Mouse (Mus musculus): ENCODE results near the gene Aff3. TPM values are rescaled to one million over a fixed set of nuclear protein-coding genes. Genes with fewer than 3 reads are reported as not detected.

Aff3 gene
- polyA plus RNA-seq, 1 experiment from 2014 or later, result 1.9 TPM

DNA sequence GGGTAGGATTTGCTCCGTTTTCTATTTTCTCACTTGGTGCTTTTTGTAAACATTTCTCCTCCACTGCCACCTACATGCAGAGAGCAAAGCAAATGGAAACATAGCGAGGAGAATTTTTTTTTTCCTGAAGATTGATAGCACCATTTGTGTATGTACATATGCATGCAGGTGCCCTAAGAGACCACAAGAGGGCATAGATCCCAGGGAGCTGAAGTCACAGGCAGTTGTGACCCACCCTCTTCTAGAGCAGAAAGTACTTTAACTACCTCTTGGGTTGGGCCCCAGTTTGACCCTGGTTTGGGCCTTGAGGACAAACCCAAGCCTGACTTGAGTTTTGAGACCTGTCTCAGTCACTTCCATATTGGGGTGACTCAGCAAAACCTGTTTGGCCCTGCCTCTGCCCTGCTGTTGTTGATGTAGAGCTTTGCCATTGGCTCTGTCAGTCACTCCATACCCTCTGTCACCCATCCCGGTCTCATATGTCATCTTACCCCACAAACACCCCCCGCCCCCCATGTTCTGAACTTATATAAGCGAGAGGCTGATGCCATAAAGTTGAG, 9.7 kb downstream of the Aff3 start:
- Histone ChIP-seq H3K4me1 (replicated peaks; ENCODE audit: control insufficient read depth, insufficient read depth) (no peaks in the 10 kb centered on the region), H3K4me3 (ENCODE audit: low read depth, low read length) (no peak overlapping the region), H3K4me2 (replicated peaks; ENCODE audit: low read depth) (no peak overlapping the region), H3K27me3 (ENCODE audit: control insufficient read depth, insufficient read depth, low read length) (no peaks in the 10 kb centered on the region), H3K27ac (replicated peaks) (no peak overlapping the region), H3K36me3 (ENCODE audit: control insufficient read depth, insufficient read depth, low read length) (no peaks in the 10 kb centered on the region), H3K9ac (ENCODE audit: low read length) (no peak overlapping the region), H3K9me3 (ENCODE audit: control insufficient read depth, low read length) (no peaks in the 10 kb centered on the region)
- TF ChIP-seq EP300 (optimal IDR thresholded peaks at IDR 0.05) (no peak), CTCF (IDR thresholded peaks at IDR 0.05; ENCODE audit: low read depth) (no peak; the same call in 1 of the 2 replicates)
- 94% methylated on average over 5 of the region's 5 CpGs for WGBS
- DNase-seq (ENCODE audit: low spot score) (no peak), ATAC-seq (ENCODE audit: low FRiP score, low TSS enrichment) (no peak)

DNA sequence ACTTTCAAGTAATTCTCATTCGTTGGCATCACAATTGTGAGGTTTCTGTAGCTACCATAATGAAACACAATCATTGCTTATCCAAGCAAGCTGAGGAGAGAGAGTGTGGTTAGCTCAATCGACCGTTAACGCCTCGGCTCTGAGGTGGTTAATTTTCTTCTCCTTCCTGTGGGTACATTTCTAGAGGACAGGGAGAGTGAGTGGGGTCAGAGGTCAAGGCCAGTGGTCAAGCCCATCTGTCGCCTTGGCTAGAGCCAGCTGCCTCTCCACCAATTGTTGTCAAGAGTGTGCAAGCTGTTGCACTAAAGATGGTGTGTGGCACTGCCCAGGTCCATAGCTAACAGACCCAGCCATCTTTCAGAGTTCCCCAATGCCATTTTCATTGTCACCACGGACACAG, 14.7 kb downstream of the Aff3 start:
- no peak overlapping the region for H3K4me3 ChIP-seq (ENCODE audit: low read depth, low read length)

DNA sequence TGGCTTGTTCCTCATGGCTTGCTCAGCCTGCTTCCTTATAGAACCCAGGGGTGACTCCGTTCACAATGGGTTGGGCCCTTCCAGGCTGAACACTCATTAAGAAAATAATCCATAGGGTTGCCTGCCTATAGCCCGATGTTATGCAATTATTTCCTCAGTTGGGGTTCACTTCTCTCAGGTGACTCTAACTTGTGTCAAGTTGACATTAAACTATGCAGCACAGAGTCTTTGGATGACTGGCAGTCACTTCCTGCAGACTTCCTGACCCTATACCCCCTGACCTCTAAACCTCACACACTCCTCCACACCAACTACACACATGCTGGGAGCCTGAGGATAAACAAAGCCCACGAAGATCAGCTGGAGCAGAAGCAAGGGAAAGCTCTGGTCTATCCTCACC, 15.6 kb downstream of the Aff3 start:
- whole genome bisulfite sequencing, result 58% methylated on average over 3 of the region's 3 CpGs
- H3K27me3 ChIP-seq (ENCODE audit: control insufficient read depth, insufficient read depth, low read length), result no peaks in the 10 kb centered on the region
- H3K4me2 ChIP-seq (replicated peaks; ENCODE audit: low read depth), result no peak overlapping the region
- H3K36me3 ChIP-seq (ENCODE audit: control insufficient read depth, insufficient read depth, low read length), result no peaks in the 10 kb centered on the region
- H3K9me3 ChIP-seq (ENCODE audit: control insufficient read depth, low read length), result no peaks in the 10 kb centered on the region
- no peak overlapping the region for H3K4me3 ChIP-seq (ENCODE audit: low read depth, low read length)
- no peak overlapping the region for H3K9ac ChIP-seq (ENCODE audit: low read length)
- no peak for ATAC-seq (ENCODE audit: low FRiP score, low TSS enrichment)
- no peaks in the 10 kb centered on the region for H3K4me1 ChIP-seq (replicated peaks; ENCODE audit: control insufficient read depth, insufficient read depth)
- no peak for DNase-seq (ENCODE audit: low spot score)
- no peak overlapping the region for H3K27ac ChIP-seq (replicated peaks)
- TF ChIP-seq CTCF (IDR thresholded peaks at IDR 0.05; ENCODE audit: low read depth) (no peak), EP300 (optimal IDR thresholded peaks at IDR 0.05) (no peak)

More for the DNA sequence above, 14.7 kb downstream of the Aff3 start:
- TF ChIP-seq EP300 (optimal IDR thresholded peaks at IDR 0.05) (no peak), CTCF (IDR thresholded peaks at IDR 0.05; ENCODE audit: low read depth) (no peak)
- Histone ChIP-seq H3K4me1 (replicated peaks; ENCODE audit: control insufficient read depth, insufficient read depth) (no peaks in the 10 kb centered on the region), H3K27ac (replicated peaks) (no peak overlapping the region), H3K9ac (ENCODE audit: low read length) (no peak overlapping the region), H3K4me2 (replicated peaks; ENCODE audit: low read depth) (no peak overlapping the region), H3K27me3 (ENCODE audit: control insufficient read depth, insufficient read depth, low read length) (no peaks in the 10 kb centered on the region), H3K36me3 (ENCODE audit: control insufficient read depth, insufficient read depth, low read length) (no peaks in the 10 kb centered on the region), H3K9me3 (ENCODE audit: control insufficient read depth, low read length) (no peaks in the 10 kb centered on the region)
- ATAC-seq (ENCODE audit: low FRiP score, low TSS enrichment) (no peak), DNase-seq (ENCODE audit: low spot score) (no peak)
- 68% methylated on average over 7 of the region's 7 CpGs for WGBS

DNA sequence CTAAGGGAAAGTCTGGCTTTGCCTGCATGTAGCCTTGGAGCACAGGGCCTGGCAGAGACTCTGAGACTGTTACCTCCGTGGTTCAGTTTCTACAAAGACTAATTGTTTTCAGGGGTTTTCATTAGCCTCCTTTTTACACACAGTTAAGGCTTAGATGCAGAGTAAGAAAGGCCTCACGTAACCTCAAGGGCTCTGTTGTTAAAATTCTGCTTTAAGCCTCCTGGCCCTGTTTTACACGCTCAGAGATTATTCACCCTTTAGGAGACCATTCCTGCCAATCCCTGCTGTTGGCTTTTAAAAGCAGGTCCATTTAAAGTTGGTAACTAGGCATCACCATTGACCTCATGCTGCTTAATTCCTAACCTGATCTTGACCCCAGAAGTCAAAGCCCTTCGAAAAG, 22.5 kb downstream of the Aff3 start:
- Histone ChIP-seq H3K4me2 (replicated peaks; ENCODE audit: low read depth) (no peak overlapping the region), H3K9ac (ENCODE audit: low read length) (no peak overlapping the region), H3K36me3 (ENCODE audit: control insufficient read depth, insufficient read depth, low read length) (no peaks in the 10 kb centered on the region), H3K9me3 (ENCODE audit: control insufficient read depth, low read length) (no peaks in the 10 kb centered on the region), H3K4me3 (ENCODE audit: low read depth, low read length) (no peak overlapping the region), H3K27ac (replicated peaks) (no peak overlapping the region), H3K27me3 (ENCODE audit: control insufficient read depth, insufficient read depth, low read length) (no peaks in the 10 kb centered on the region), H3K4me1 (replicated peaks; ENCODE audit: control insufficient read depth, insufficient read depth) (no peaks in the 10 kb centered on the region)
- ATAC-seq (ENCODE audit: low FRiP score, low TSS enrichment) (no peak), DNase-seq (ENCODE audit: low spot score) (no peak)
- TF ChIP-seq CTCF (IDR thresholded peaks at IDR 0.05; ENCODE audit: low read depth) (no peak), EP300 (optimal IDR thresholded peaks at IDR 0.05) (no peak)
- 48% methylated on average over 4 of the region's 4 CpGs for WGBS

DNA sequence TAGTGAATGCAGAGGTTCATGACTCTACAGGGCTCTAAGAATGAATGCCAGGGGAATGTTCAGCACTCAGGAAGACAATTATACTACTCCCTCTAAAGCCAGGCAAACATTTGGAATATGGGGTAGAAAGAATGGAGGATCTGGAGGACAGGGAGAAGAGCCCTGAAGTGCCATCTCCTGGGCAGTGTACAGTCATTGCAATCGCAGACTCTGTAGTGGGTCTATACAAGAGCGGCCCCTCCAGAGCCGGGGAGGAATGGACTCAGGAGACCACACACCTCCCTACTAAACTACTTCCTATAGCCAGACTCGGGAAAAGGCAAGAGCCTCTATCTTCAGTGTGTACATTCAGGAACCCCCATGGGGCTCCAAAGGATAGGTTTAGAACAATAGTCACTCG, 25.1 kb downstream of the Aff3 start:
- no peak overlapping the region for H3K4me3 ChIP-seq (ENCODE audit: low read depth, low read length)
- ATAC-seq (ENCODE audit: low FRiP score, low TSS enrichment) (no peak), DNase-seq (ENCODE audit: low spot score) (no peak)
- H3K9me3 ChIP-seq (ENCODE audit: control insufficient read depth, low read length), result no peaks in the 10 kb centered on the region
- H3K27me3 ChIP-seq (ENCODE audit: control insufficient read depth, insufficient read depth, low read length), result no peaks in the 10 kb centered on the region
- H3K36me3 ChIP-seq (ENCODE audit: control insufficient read depth, insufficient read depth, low read length), result no peaks in the 10 kb centered on the region
- no peak overlapping the region for H3K4me2 ChIP-seq (replicated peaks; ENCODE audit: low read depth)
- H3K9ac ChIP-seq (ENCODE audit: low read length), result no peak overlapping the region
- H3K27ac ChIP-seq (replicated peaks), result no peak overlapping the region
- TF ChIP-seq CTCF (IDR thresholded peaks at IDR 0.05; ENCODE audit: low read depth) (peak; percentile 40), EP300 (optimal IDR thresholded peaks at IDR 0.05) (no peak)
- 83% methylated on average over 5 of the region's 5 CpGs for WGBS
- H3K4me1 ChIP-seq (replicated peaks; ENCODE audit: control insufficient read depth, insufficient read depth), result no peaks in the 10 kb centered on the region

DNA sequence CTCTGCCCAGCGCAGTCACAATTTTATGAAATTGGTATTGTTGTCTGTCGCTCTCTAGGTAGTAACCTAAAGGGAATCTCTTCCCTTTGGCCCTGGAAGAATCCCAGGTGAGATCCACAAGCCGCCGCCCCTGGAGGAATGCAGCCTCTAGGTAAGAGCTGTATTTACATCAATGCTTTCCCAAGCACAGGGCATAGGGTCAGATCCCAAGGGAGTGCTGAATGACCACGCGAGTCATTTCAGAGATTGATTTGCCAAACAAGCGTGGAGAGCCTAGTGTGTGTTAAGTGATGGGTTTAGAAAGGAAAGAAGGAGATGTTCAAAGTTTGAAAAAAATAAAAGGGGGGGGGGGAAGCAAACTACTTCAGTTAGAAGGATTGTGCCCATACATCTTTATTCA, 29.2 kb downstream of the Aff3 start:
- ATAC-seq (ENCODE audit: low FRiP score, low TSS enrichment), result no peak
- TF ChIP-seq CTCF (IDR thresholded peaks at IDR 0.05; ENCODE audit: low read depth) (no peak), EP300 (optimal IDR thresholded peaks at IDR 0.05) (no peak)
- DNase-seq (ENCODE audit: low spot score), result no peak
- H3K4me1 ChIP-seq (replicated peaks; ENCODE audit: control insufficient read depth, insufficient read depth), result no peaks in the 10 kb centered on the region
- no peaks in the 10 kb centered on the region for H3K27me3 ChIP-seq (ENCODE audit: control insufficient read depth, insufficient read depth, low read length)
- no peak overlapping the region for H3K4me3 ChIP-seq (ENCODE audit: low read depth, low read length)
- no peak overlapping the region for H3K27ac ChIP-seq (replicated peaks)
- no peak overlapping the region for H3K9ac ChIP-seq (ENCODE audit: low read length)
- no peaks in the 10 kb centered on the region for H3K36me3 ChIP-seq (ENCODE audit: control insufficient read depth, insufficient read depth, low read length)
- no peaks in the 10 kb centered on the region for H3K9me3 ChIP-seq (ENCODE audit: control insufficient read depth, low read length)
- WGBS, result 73% methylated on average over 7 of the region's 7 CpGs
- H3K4me2 ChIP-seq (replicated peaks; ENCODE audit: low read depth), result no peak overlapping the region

Data from stomach, postnatal 0 days (tissue).